Mouse (Mus musculus): ENCODE data around the gene Vmn1r230. TPM values are rescaled to one million over a fixed set of nuclear protein-coding genes. Genes with fewer than 3 reads are reported as not detected.

Vmn1r230 gene
- not detected for total RNA-seq (2023)

DNA sequence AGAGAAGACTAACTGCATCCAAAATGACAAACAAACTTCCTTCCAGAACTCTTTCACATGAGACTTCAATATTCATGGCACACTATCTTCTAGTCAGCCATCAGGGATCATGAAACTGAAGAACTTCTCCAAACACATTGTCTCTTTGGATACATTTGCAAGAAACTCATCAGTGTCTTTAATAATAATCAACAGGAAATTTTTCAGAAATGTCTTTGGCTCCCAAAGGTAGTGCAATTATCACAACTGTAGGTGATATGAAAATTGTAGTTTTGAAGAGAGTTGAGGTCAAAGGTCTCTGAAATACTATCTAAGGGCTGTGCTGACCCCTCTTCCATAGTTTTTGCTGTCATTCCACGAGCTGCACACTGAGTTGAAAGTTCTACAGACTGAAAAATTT is at the start of gene Vmn1r230:
TSS of gene Vmn1r230 (plus strand) at position 301 of the 400 bp plus-strand sequence.

DNA sequence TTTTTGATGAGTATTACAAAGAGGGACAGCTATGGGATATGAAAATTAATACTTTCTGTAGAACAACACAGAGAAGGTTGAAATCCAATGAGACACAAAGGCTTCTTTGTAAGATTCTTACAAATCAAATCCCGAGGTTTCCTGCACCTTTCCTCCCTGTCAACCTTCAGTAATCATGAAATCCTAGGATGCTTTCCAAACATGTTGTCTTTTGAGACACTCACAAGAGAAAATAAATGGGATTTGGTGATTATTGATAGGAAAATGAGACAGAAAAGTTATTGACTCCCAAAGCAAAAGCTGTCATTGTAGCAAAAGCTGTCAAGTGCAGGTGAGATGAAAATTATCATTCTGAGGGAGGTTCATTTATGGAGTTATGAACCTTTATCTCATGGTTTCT is 29.0 kb upstream of the Vmn1r230 start, which contains the start of gene Vmn1r229:
TSS of gene Vmn1r229 (plus strand) at position 301 of the 400 bp plus-strand sequence.

Other genes starting within 250 kb of the Vmn1r230 start
- not detected for gene Vmn2r110, start 244.0 kb upstream of the Vmn1r230 start, total RNA-seq (2023)
- not detected for gene Fpr-rs3, start 215.6 kb upstream of the Vmn1r230 start, total RNA-seq (2023)
- gene Vmn1r226, start 157.6 kb upstream of the Vmn1r230 start, total RNA-seq (2023): not detected
- gene Vmn1r227, start 110.6 kb upstream of the Vmn1r230 start, total RNA-seq (2023): not detected
- not detected for gene Vmn1r228, start 54.3 kb upstream of the Vmn1r230 start, total RNA-seq (2023)
- gene Vmn1r229, start 28.9 kb upstream of the Vmn1r230 start, total RNA-seq (2023): not detected
- not detected for gene Vmn1r231, start 64.6 kb downstream of the Vmn1r230 start, total RNA-seq (2023)
- gene Vmn1r232, start 79.3 kb downstream of the Vmn1r230 start, total RNA-seq (2023): not detected
- gene Ppp2r1a, start 104.9 kb downstream of the Vmn1r230 start, total RNA-seq (2023): 100 to 1,000 TPM; 191 to 201 TPM
- not detected for gene Vmn1r233, start 156.0 kb downstream of the Vmn1r230 start, total RNA-seq (2023)
- gene Zfp160, start 168.5 kb downstream of the Vmn1r230 start, total RNA-seq (2023): 1 to 10 TPM; 6.4 to 9.6 TPM

Measured in neutrophil, adult 83 days (primary cell).